ENCODE assay signal across 8 mouse cellular contexts in genomic region chr7:4524212-4524922, GRCm38 (mm10). TPM values are rescaled to one million over a fixed set of nuclear protein-coding genes. Genes with fewer than 3 reads are reported as not detected.
DNase-seq lines count a peak whose midpoint lies in the region; ATAC-seq and TF ChIP-seq lines count a peak whose summit lies in the region.
"Not testable (repeated sequence)": the region's sequence is repeated elsewhere in the genome, so short reads cannot be mapped to it uniquely, and the experiment has no call there.

Gene Tnni3 (minus strand): TSS chr7:4524229.

- not testable (repeated sequence) for H3K27me3 ChIP-seq in limb, embryonic 11.5 days (ENCODE audit: control insufficient read depth, insufficient read depth, low read length); small intestine, adult 2 months (ENCODE audit: control insufficient read depth, insufficient read depth, low read length)

- DNase-seq in CD4-positive, CD25-positive, alpha-beta regulatory T cell, adult 2 months (ENCODE audit: low read depth, low spot score) = peak; percentile 84
- peak; percentile 63 for DNase-seq in adrenal gland, postnatal 14 days
- peak; percentile 79 for DNase-seq in embryo, embryonic 11 days
- DNase-seq in heart, adult 11 months = peak; percentile 91
- peak; percentile 86 for DNase-seq in induced T-regulatory cell, adult 2 months (ENCODE audit: low read depth)
- DNase-seq in limb, embryonic 11.5 days (ENCODE audit: low spot score) = peak; percentile 72

- TF ChIP-seq CTCF in small intestine, adult 2 months (IDR thresholded peaks at IDR 0.05; ENCODE audit: extremely low read depth, insufficient read length, insufficient replicate concordance, low read depth, low read length) = peak; percentile 56; the same call in 1 of the 2 replicates

- not testable (repeated sequence) for H3K36me3 ChIP-seq in limb, embryonic 11.5 days (ENCODE audit: control insufficient read depth, insufficient read depth, low read length); small intestine, adult 2 months (ENCODE audit: control insufficient read depth, insufficient read depth, low read length)

- not testable (repeated sequence) for ATAC-seq in limb, embryonic 11.5 days (ENCODE audit: insufficient number of reproducible peaks, low FRiP score, low TSS enrichment, low read depth)
- peak; percentile 65 for ATAC-seq in megakaryocyte progenitor cell, adult 5-6 weeks (replicated peaks; ENCODE audit: poor library complexity)

- TF ChIP-seq POLR2A in small intestine, adult 2 months (IDR thresholded peaks at IDR 0.05; ENCODE audit: low read depth, low read length) = not testable (repeated sequence)

- H3K4me2 ChIP-seq in limb, embryonic 11.5 days (ENCODE audit: low read depth, severe bottlenecking) = not testable (repeated sequence)

- H3K9me3 ChIP-seq in limb, embryonic 11.5 days (ENCODE audit: control insufficient read depth, low read length) = not testable (repeated sequence)

- H3K9ac ChIP-seq in limb, embryonic 11.5 days (ENCODE audit: low read length) = not testable (repeated sequence)

- H3K4me3 ChIP-seq in limb, embryonic 11.5 days (ENCODE audit: low read depth, low read length); small intestine, adult 2 months (ENCODE audit: low read depth, low read length): not testable (repeated sequence)

- H3K4me1 ChIP-seq in limb, embryonic 11.5 days (ENCODE audit: control insufficient read depth, insufficient read depth, low read length); small intestine, adult 2 months (ENCODE audit: control insufficient read depth, insufficient read depth, insufficient read length, low read length): not testable (repeated sequence)

- 72% methylated on average over 15 of the region's 15 CpGs for WGBS in limb, embryonic 11.5 days
- WGBS in small intestine, adult 2 months = 53% methylated on average over 15 of the region's 15 CpGs

- H3K27ac ChIP-seq in limb, embryonic 11.5 days (replicated peaks; ENCODE audit: low read depth, low read length); small intestine, adult 2 months (ENCODE audit: insufficient read depth, low read depth, low read length): not testable (repeated sequence)

RNA-seq across cellular contexts. Expression of gene Tnni3, which starts in this region (rescaled TPM):
- total RNA-seq in adrenal gland, postnatal 14 days (2021) = 0.85 and 3.0 TPM in 2 replicates
- polyA plus RNA-seq in limb, embryonic 11.5 days (2014; fragmentation: Nextera tagmentation; extraction: Ambion mirVana) = 3.2 and 5.3 TPM in 2 replicates
- 4.8 and 5.2 TPM in 2 replicates for total RNA-seq in megakaryocyte progenitor cell, adult 5-6 weeks (2015)
- 2.1 and 6.0 TPM in 2 replicates for total RNA-seq in megakaryocyte progenitor cell, adult 5-6 weeks (2017)
- 0.43 and 1.4 TPM in 2 replicates for polyA plus RNA-seq in small intestine, adult 2 months (2012; rRNA removed)
